Mouse (Mus musculus) bone marrow macrophage, adult 2 months (primary cell): Measurements from ENCODE around the gene Urb1. TPM values are rescaled to one million over a fixed set of nuclear protein-coding genes. Genes with fewer than 3 reads are reported as not detected.

Source experiments
- H3K27ac ChIP-seq: 2 replicates; pipeline ENCODE4 v1.5.1; 2012; ENCODE audit warnings: low read depth, low read length; ENCODE audit not compliant: insufficient read depth
- H3K4me1 ChIP-seq: 2 replicates; pipeline ENCODE4 v1.6.1; 2012; ENCODE audit warnings: low read length; ENCODE audit not compliant: control insufficient read depth, insufficient read depth
- H3K4me3 ChIP-seq: 2 replicates; pipeline ENCODE4 v1.5.1; 2012; ENCODE audit warnings: mild to moderate bottlenecking, low read length, moderate library complexity; ENCODE audit not compliant: insufficient read depth
- CTCF ChIP-seq: IDR thresholded peaks from 2 replicates; pipeline ENCODE4 v1.5.1; 2012; ENCODE audit warnings: low read depth, mild to moderate bottlenecking, low read length, moderate library complexity
- POLR2A ChIP-seq: IDR thresholded peaks from 2 replicates; pipeline ENCODE4 v1.6.1; 2012; ENCODE audit warnings: mild to moderate bottlenecking, low read depth, low read length, borderline replicate concordance
- polyA plus RNA-seq: library from polyadenylated mRNA; stranded (reverse); fragments of >200 nt; gene quantifications from 2 replicates; pipeline ENCODE4 v1.2.4, GENCODE M21; 2012; ENCODE audit not compliant: missing spikeins, insufficient read depth, insufficient read length

Gene Urb1
- polyA plus RNA-seq: 2.3 and 2.8 TPM in 2 replicates

DNA sequence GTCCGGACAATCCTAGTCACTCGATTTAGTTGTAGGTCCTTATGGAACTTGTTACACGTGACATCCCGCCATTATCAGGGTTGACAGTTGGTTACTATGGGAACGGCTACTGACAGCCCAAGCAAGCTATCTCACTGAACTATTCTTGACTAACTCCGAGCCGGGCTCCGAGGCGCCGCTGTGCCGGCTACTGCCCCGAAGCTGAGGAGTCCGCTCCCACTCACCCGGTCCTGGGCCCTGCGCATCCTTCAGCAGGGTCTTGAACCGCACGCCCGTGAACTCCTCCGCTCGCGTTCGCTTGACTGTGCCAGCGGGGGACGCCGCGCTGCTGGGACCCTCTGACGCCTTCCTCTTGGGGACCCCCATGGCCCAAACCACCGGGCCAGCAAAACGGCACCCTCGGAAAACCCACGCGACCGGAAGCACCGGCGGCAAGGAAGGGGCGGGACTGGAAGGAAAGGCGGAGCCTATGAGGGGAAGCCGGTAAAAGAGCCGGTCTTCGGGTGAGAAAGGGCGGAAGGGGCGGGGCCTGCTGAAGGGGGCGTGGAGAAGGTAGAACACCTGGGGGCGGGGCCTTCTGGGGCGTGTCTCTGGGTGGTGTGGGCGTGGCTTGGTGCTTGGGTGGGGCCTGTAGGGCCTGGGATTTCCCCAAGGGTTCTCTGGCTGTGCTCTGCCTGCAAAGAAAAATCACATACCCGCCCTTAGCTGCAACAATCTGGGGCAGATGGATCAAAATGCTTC is at the start of gene Urb1:
Urb1 (minus strand) TSS at position 439 of the 741 bp plus-strand sequence.
- 0 out of 2 replicates have a peak within 1 kb of the TSS, but pooled peaks have one; percentile 29 for H3K27ac ChIP-seq
- peak within 1 kb of the TSS; percentile 95 for H3K4me3 ChIP-seq
- no peak for TF ChIP-seq POLR2A
- no peak for TF ChIP-seq CTCF
- H3K4me1 ChIP-seq: peaks cover 15% of the 10 kb centered on the region

GRCm38 (mm10) chr16:90858206-90858605 is 48.0 kb upstream of the Urb1 start:
- Histone ChIP-seq H3K4me3 (no peak overlapping the region), H3K4me1 (no peaks in the 10 kb centered on the region), H3K27ac (no peak overlapping the region)
- no peak for TF ChIP-seq POLR2A
- no peak for TF ChIP-seq CTCF

DNA sequence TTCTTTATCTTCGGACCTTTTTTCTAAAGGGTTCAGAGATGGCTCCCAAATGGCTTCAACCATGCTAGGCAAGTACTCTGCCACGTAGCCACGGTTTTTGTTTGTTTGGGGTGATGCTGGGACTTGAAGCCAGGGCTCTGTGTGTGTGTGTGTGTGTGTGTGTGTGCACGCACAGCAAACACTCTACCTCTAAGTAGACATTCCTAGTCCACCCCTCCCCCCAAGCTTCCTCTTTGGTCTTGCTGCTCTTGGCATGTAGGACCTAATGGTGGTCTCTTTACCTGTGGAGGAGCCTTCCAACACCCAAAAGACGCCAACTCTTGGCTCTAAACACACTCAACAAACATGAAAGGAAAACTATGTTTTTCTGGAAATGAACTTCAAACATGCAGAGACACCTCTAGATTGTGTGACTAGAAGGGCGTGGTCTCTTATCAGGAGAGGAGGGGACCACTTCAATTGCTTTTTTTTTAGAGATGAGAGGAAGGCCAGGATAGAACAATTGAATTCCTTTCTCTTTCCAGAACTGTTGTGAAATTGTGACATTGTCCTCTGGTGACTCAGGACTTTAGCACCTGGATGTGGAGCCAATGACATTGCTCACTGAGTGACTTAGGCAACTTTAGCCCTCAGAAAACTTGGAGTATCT is 46.5 kb upstream of the Urb1 start:
- Histone ChIP-seq H3K4me3 (no peak overlapping the region), H3K27ac (no peak overlapping the region), H3K4me1 (no peaks in the 10 kb centered on the region)
- TF ChIP-seq POLR2A: no peak
- TF ChIP-seq CTCF: no peak

GRCm38 (mm10) chr16:90851621-90852334 is 41.6 kb upstream of the Urb1 start:
- no peaks in the 10 kb centered on the region for H3K4me1 ChIP-seq
- H3K4me3 ChIP-seq: no peak overlapping the region
- TF ChIP-seq POLR2A: no peak
- no peak for TF ChIP-seq CTCF
- no peak overlapping the region for H3K27ac ChIP-seq

- no peak overlapping the region for H3K27ac ChIP-seq
- no peak for TF ChIP-seq POLR2A
- no peak for TF ChIP-seq CTCF
- H3K4me1 ChIP-seq: no peaks in the 10 kb centered on the region
- no peak overlapping the region for H3K4me3 ChIP-seq
Observed at GRCm38 (mm10) chr16:90850881-90851280, 40.7 kb upstream of the Urb1 start.

GRCm38 (mm10) chr16:90849262-90849661 is 39.0 kb upstream of the Urb1 start:
- no peak for TF ChIP-seq POLR2A
- no peak for TF ChIP-seq CTCF
- no peak overlapping the region for H3K4me3 ChIP-seq
- no peak overlapping the region for H3K27ac ChIP-seq
- H3K4me1 ChIP-seq: no peaks in the 10 kb centered on the region

GRCm38 (mm10) chr16:90848697-90849096 is 38.5 kb upstream of the Urb1 start:
- no peak overlapping the region for H3K4me3 ChIP-seq
- TF ChIP-seq POLR2A (no peak), CTCF (no peak)
- no peaks in the 10 kb centered on the region for H3K4me1 ChIP-seq
- no peak overlapping the region for H3K27ac ChIP-seq

GRCm38 (mm10) chr16:90845591-90845990 is 35.4 kb upstream of the Urb1 start:
- Histone ChIP-seq H3K4me3 (no peak overlapping the region), H3K27ac (no peak overlapping the region)
- no peak for TF ChIP-seq CTCF
- TF ChIP-seq POLR2A: no peak

GRCm38 (mm10) chr16:90845038-90845437 is 34.8 kb upstream of the Urb1 start:
- H3K4me3 ChIP-seq: no peak overlapping the region
- no peak overlapping the region for H3K27ac ChIP-seq
- no peaks in the 10 kb centered on the region for H3K4me1 ChIP-seq
- no peak for TF ChIP-seq CTCF
- TF ChIP-seq POLR2A: no peak

More at GRCm38 (mm10) chr16:90845591-90845990, 35.4 kb upstream of the Urb1 start:
- no peaks in the 10 kb centered on the region for H3K4me1 ChIP-seq
